Comparison of ENCODE assay signal across 8 mouse cellular contexts in the genomic region with DNA sequence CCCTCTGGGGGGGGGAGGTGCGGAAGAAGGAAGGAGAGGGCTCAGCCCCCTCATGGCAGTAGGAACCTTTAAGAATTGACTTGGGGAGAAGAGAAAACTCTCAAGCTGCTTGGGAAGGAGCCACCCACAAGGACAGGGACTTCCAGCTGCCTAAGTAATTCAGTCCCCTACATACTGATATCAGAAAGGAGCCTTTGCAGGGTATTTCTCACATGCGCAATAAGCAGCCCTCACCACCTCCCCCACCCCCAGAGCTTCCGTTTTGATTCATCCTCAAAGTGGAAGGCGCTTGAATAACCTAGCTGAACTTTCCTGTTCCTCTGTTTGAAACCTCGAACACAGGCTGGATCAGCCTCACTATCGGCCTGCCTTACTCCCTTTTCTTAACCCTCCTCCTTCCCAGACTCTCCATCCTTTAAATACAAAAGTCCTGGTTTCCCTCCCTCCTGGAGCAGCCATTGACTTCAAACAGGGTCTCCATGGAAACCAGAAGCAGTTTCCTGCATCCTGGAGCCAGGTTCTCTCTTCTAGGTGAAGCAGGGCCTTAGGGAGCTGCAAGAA.
DNase-seq lines count a peak whose midpoint lies in the region; ATAC-seq lines count a peak whose summit lies in the region.

No protein-coding gene starts in this region.

- no peaks in the 10 kb centered on the region for H3K36me3 ChIP-seq in heart, embryonic 10.5 days
- H3K36me3 ChIP-seq in neural tube, embryonic 13.5 days: no peaks in the 10 kb centered on the region

- no peak for DNase-seq in heart, embryonic 10.5 days (ENCODE audit: low spot score)
- DNase-seq in heart, adult 8-10 months (ENCODE audit: low spot score): no peak
- DNase-seq in cerebellum, adult 11 months: peak; percentile 26
- peak; percentile 13 to 44 for DNase-seq in layer of hippocampus, postnatal 25 days (ENCODE audit: extremely low spot score in 1 of 2, low spot score in 1 of 2)
- no peak for DNase-seq in c-Kit-positive CD71-positive TER-119-positive erythroid progenitor cells, embryonic 14.5 days (ENCODE audit: low spot score)
- DNase-seq in yolk sac, embryonic 10.5 days (ENCODE audit: low spot score): no peak

- H3K4me1 ChIP-seq in heart, embryonic 10.5 days: peaks cover 9% of the 10 kb centered on the region
- peaks cover 23% of the 10 kb centered on the region for H3K4me1 ChIP-seq in neural tube, embryonic 13.5 days (replicated peaks)

- ATAC-seq in frontal cortex, adult (ENCODE audit: low TSS enrichment): peak; percentile 92
- ATAC-seq in neural tube, embryonic 13.5 days (ENCODE audit: low read depth): peak; percentile 87

- peak overlapping the region; percentile 57; the same call in 1 of the 2 replicates for H3K9ac ChIP-seq in neural tube, embryonic 13.5 days

- no peaks in the 10 kb centered on the region for H3K27me3 ChIP-seq in heart, embryonic 10.5 days (ENCODE audit: insufficient read depth, poor library complexity, severe bottlenecking)
- H3K27me3 ChIP-seq in neural tube, embryonic 13.5 days: no peaks in the 10 kb centered on the region

- peak overlapping the region; percentile 59; the same call in 1 of the 2 replicates for H3K27ac ChIP-seq in heart, embryonic 10.5 days
- H3K27ac ChIP-seq in neural tube, embryonic 13.5 days (replicated peaks): peak overlapping the region; percentile 91

- 25% methylated on average over 6 of the region's 6 CpGs for WGBS in heart, embryonic 10.5 days
- 12% methylated on average over 6 of the region's 6 CpGs for WGBS in neural tube, embryonic 13.5 days

- peak overlapping the region; percentile 55 for H3K4me2 ChIP-seq in neural tube, embryonic 13.5 days

- no peaks in the 10 kb centered on the region for H3K9me3 ChIP-seq in heart, embryonic 10.5 days
- peaks cover 6% of the 10 kb centered on the region; the same call in 1 of the 2 replicates for H3K9me3 ChIP-seq in neural tube, embryonic 13.5 days

- H3K4me3 ChIP-seq in heart, embryonic 10.5 days: peak overlapping the region; percentile 15
- H3K4me3 ChIP-seq in neural tube, embryonic 13.5 days: peak overlapping the region; percentile 26

Comparison
In these comparisons a context has a peak if more than half of its experiments do, and no peak if none do; other contexts are left out.
1. DNase-seq: peak in cerebellum, adult 11 months (single experiment) and layer of hippocampus, postnatal 25 days (2 of 2); none in heart, embryonic 10.5 days (single experiment), heart, adult 8-10 months (single experiment), c-Kit-positive CD71-positive TER-119-positive erythroid progenitor cells, embryonic 14.5 days (single experiment) and yolk sac, embryonic 10.5 days (single experiment).